Mouse (Mus musculus): Measurements from ENCODE around the gene Mtpn. TPM values are rescaled to one million over a fixed set of nuclear protein-coding genes. Genes with fewer than 3 reads are reported as not detected.

Mtpn gene
- 14.5 and 20.4 TPM in 2 replicates for polyA plus RNA-seq (2012; rRNA removed)
- 30.8 and 34.4 TPM in 2 replicates for polyA plus RNA-seq (2014; fragmentation: Nextera tagmentation; extraction: Ambion mirVana)

- Histone ChIP-seq H3K27ac (peak within 1 kb of the TSS; percentile 72), H3K36me3 (replicated peaks; ENCODE audit: control insufficient read depth, insufficient read depth, low read depth) (no peaks in the 10 kb centered on the region), H3K9ac (replicated peaks) (peak within 1 kb of the TSS; percentile 73), H3K4me3 (ENCODE audit: insufficient read depth in 1 of 2, low read depth in 2 of 2, low read length in 2 of 2) (peak within 1 kb of the TSS; percentile 74 to 88), H3K27me3 (ENCODE audit: control insufficient read depth, insufficient read depth, low read length) (no peaks in the 10 kb centered on the region), H3K9me3 (ENCODE audit: control insufficient read depth, low read length) (no peaks in the 10 kb centered on the region), H3K4me2 (ENCODE audit: low read depth) (peak within 1 kb of the TSS; percentile 87), H3K4me1 (replicated peaks; ENCODE audit: control insufficient read depth in 2 of 2, insufficient read depth in 2 of 2, low read length in 1 of 2) (peaks cover 2 to 4% of the 10 kb centered on the region in 2 experiments; a peak in 2 of 4 replicates)
- under 1% methylated on average over 61 of the region's 61 CpGs for WGBS (ENCODE audit: insufficient replicate concordance)
- TF ChIP-seq CTCF (IDR thresholded peaks at IDR 0.05; ENCODE audit: low read depth): no peak
- DNase-seq (ENCODE audit: low read depth in 3 of 3, low spot score in 3 of 3) (peak; percentile 97 to 98 (median 97)), ATAC-seq (ENCODE audit: insufficient read depth) (peak; percentile 99)
Measured at GRCm38 (mm10) chr6:35539304-35540009, at the start of gene Mtpn. Mtpn (minus strand) TSS chr6:35539888.

GRCm38 (mm10) chr6:35568731-35569130 is 29.0 kb upstream of the Mtpn start:
- Histone ChIP-seq H3K9me3 (ENCODE audit: control insufficient read depth, low read length) (no peaks in the 10 kb centered on the region), H3K27me3 (ENCODE audit: control insufficient read depth, insufficient read depth, low read length) (no peaks in the 10 kb centered on the region), H3K36me3 (replicated peaks; ENCODE audit: control insufficient read depth, insufficient read depth, low read depth) (no peaks in the 10 kb centered on the region), H3K9ac (replicated peaks) (no peak overlapping the region), H3K4me2 (ENCODE audit: low read depth) (no peak overlapping the region), H3K4me1 (replicated peaks; ENCODE audit: control insufficient read depth in 2 of 2, insufficient read depth in 2 of 2, low read length in 1 of 2) (no peaks in the 10 kb centered on the region), H3K4me3 (ENCODE audit: insufficient read depth in 1 of 2, low read depth in 2 of 2, low read length in 2 of 2) (no peak overlapping the region), H3K27ac (no peak overlapping the region)
- DNase-seq (ENCODE audit: low read depth in 3 of 3, low spot score in 3 of 3): no peak
- no peak for TF ChIP-seq CTCF (IDR thresholded peaks at IDR 0.05; ENCODE audit: low read depth)
- TF ChIP-seq EP300 (IDR thresholded peaks at IDR 0.05; ENCODE audit: low read depth): no peak
- ATAC-seq (ENCODE audit: insufficient read depth): no peak

GRCm38 (mm10) chr6:35567755-35568154 is 28.1 kb upstream of the Mtpn start:
- no peaks in the 10 kb centered on the region for H3K27me3 ChIP-seq (ENCODE audit: control insufficient read depth, insufficient read depth, low read length)
- peak in 2 of 3 experiments; percentile 7 to 16 for DNase-seq (ENCODE audit: low read depth in 3 of 3, low spot score in 3 of 3)

DNA sequence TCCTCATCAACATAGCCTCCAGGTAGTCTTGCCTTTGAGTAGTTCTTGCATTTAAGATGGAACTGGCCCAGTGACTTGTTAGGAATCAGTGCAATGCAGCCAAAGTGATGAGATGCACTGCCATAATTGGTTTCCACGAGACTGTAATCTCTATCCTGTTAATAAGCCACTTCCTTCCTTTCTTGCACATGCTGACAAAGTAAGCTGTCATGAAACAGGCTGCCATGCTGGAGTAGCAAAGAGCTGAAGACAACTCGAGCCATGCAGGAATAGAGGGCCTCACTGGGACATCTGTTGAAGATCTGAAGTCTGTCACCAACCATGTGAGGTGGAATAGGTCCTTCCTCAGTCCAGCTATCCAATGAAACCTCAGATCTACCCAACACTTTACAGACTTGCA is 20.3 kb upstream of the Mtpn start:
- DNase-seq (ENCODE audit: low read depth in 3 of 3, low spot score in 3 of 3): no peak
- TF ChIP-seq CTCF (IDR thresholded peaks at IDR 0.05; ENCODE audit: low read depth): no peak
- no peak for TF ChIP-seq EP300 (IDR thresholded peaks at IDR 0.05; ENCODE audit: low read depth)
- Histone ChIP-seq H3K27me3 (ENCODE audit: control insufficient read depth, insufficient read depth, low read length) (no peaks in the 10 kb centered on the region), H3K4me3 (ENCODE audit: insufficient read depth in 1 of 2, low read depth in 2 of 2, low read length in 2 of 2) (no peak overlapping the region), H3K36me3 (replicated peaks; ENCODE audit: control insufficient read depth, insufficient read depth, low read depth) (no peaks in the 10 kb centered on the region), H3K9me3 (ENCODE audit: control insufficient read depth, low read length) (no peaks in the 10 kb centered on the region), H3K4me1 (replicated peaks; ENCODE audit: control insufficient read depth in 2 of 2, insufficient read depth in 2 of 2, low read length in 1 of 2) (no peaks in the 10 kb centered on the region), H3K4me2 (ENCODE audit: low read depth) (no peak overlapping the region), H3K9ac (replicated peaks) (no peak overlapping the region), H3K27ac (no peak overlapping the region)
- ATAC-seq (ENCODE audit: insufficient read depth): no peak
- WGBS (ENCODE audit: insufficient replicate concordance): 6% methylated on average over 2 of the region's 2 CpGs

More at GRCm38 (mm10) chr6:35567755-35568154, 28.1 kb upstream of the Mtpn start:
- no peaks in the 10 kb centered on the region for H3K36me3 ChIP-seq (replicated peaks; ENCODE audit: control insufficient read depth, insufficient read depth, low read depth)
- TF ChIP-seq EP300 (IDR thresholded peaks at IDR 0.05; ENCODE audit: low read depth) (no peak), CTCF (IDR thresholded peaks at IDR 0.05; ENCODE audit: low read depth) (peak; percentile 12; the same call in 1 of the 2 replicates)
- H3K9ac ChIP-seq (replicated peaks): no peak overlapping the region
- no peak overlapping the region for H3K4me3 ChIP-seq (ENCODE audit: insufficient read depth in 1 of 2, low read depth in 2 of 2, low read length in 2 of 2)
- no peak overlapping the region for H3K27ac ChIP-seq
- no peaks in the 10 kb centered on the region for H3K4me1 ChIP-seq (replicated peaks; ENCODE audit: control insufficient read depth in 2 of 2, insufficient read depth in 2 of 2, low read length in 1 of 2)
- no peaks in the 10 kb centered on the region for H3K9me3 ChIP-seq (ENCODE audit: control insufficient read depth, low read length)
- no peak overlapping the region for H3K4me2 ChIP-seq (ENCODE audit: low read depth)
- ATAC-seq (ENCODE audit: insufficient read depth): no peak

- Histone ChIP-seq H3K4me2 (ENCODE audit: low read depth) (no peak overlapping the region), H3K9me3 (ENCODE audit: control insufficient read depth, low read length) (no peaks in the 10 kb centered on the region), H3K4me1 (replicated peaks; ENCODE audit: control insufficient read depth in 2 of 2, insufficient read depth in 2 of 2, low read length in 1 of 2) (no peaks in the 10 kb centered on the region), H3K27me3 (ENCODE audit: control insufficient read depth, insufficient read depth, low read length) (no peaks in the 10 kb centered on the region), H3K36me3 (replicated peaks; ENCODE audit: control insufficient read depth, insufficient read depth, low read depth) (no peaks in the 10 kb centered on the region), H3K27ac (no peak overlapping the region), H3K9ac (replicated peaks) (no peak overlapping the region), H3K4me3 (ENCODE audit: insufficient read depth in 1 of 2, low read depth in 2 of 2, low read length in 2 of 2) (no peak overlapping the region)
- DNase-seq (ENCODE audit: low read depth in 3 of 3, low spot score in 3 of 3) (no peak), ATAC-seq (ENCODE audit: insufficient read depth) (no peak)
- TF ChIP-seq EP300 (IDR thresholded peaks at IDR 0.05; ENCODE audit: low read depth): no peak
- no peak for TF ChIP-seq CTCF (IDR thresholded peaks at IDR 0.05; ENCODE audit: low read depth)
Measured at GRCm38 (mm10) chr6:35544352-35544751, 4.7 kb upstream of the Mtpn start.
